Mouse (Mus musculus) B cell, adult 62 days (primary cell): ENCODE measurements around the gene 4930474N05Rik. TPM values are rescaled to one million over a fixed set of nuclear protein-coding genes. Genes with fewer than 3 reads are reported as not detected.

ENCODE experiments used
- total RNA-seq: library from RNA; stranded (reverse); gene quantifications from 4 replicates; pipeline ENCODE4 v1.2.4, GENCODE M21; 2023

Gene 4930474N05Rik
- not detected in 4 replicates for total RNA-seq

GRCm38 (mm10) chr14:36094617-36095016, at the start of gene 4930474N05Rik:
Gene 4930474N05Rik (plus strand): TSS chr14:36094917.

